Mouse (Mus musculus) thymus, adult 2 months (tissue): ENCODE results near the gene Adora1.

Source experiments
- CTCF ChIP-seq: fragments of 200-500 bp; IDR thresholded peaks from 2 replicates; pipeline ENCODE4 v1.5.1; 2012; ENCODE audit warnings: mild to moderate bottlenecking, control low read depth, low read length, moderate library complexity, borderline replicate concordance; ENCODE audit not compliant: control insufficient read depth, poor library complexity, insufficient read depth; ENCODE audit errors: extremely low read depth
- POLR2A ChIP-seq: fragments of 200-500 bp; IDR thresholded peaks from 2 replicates; pipeline ENCODE4 v1.6.1; 2012; ENCODE audit warnings: mild to moderate bottlenecking, low read length, control low read depth, moderate library complexity; ENCODE audit not compliant: control insufficient read depth, poor library complexity, insufficient read depth; ENCODE audit errors: extremely low read depth

DNA sequence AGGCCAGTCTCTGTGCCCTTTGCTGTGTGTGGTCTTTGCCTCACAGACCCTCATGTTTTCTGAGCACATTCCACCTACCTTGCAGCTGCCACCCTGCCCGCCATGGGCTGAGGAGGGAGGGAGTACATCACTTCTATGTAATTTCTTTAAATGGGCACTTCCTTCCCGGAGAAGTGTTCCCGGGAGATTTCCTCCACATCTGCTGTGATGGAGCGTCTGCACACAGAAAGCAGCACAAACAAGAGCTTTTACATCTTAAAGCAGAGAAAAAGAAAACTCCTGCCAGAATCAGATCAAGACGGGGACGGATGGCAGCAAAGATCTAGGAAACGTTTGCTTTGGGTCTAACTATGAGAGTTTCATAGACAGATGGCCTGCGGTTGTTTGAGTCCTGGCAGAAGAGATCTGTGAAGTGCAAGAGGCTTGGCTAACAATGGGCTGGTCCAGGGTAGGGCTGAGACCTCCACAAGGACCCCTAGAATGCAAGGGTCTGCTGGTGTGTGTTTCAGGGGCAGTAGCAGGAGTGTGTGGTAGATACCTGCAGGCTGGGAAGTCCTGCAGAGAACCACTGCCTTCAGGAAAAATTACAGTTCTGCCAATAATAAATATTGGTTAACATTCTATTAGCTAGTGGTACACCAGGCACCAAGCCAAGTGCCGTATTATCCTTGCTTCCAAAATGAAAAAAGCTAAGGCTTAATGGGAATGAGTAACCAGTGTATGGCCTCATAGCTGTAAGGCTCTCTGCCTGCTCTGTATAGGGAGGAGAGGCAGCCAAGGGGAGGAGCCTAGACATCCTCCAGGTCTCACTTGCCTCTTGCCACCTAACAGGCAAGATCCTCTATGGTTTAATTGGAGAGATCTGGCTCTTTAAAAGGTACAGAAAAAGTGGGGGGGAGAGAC lies 38.5 kb upstream of the Adora1 start:
- no peak for TF ChIP-seq POLR2A
- no peak for TF ChIP-seq CTCF
